Mouse (Mus musculus) heart, adult 9 months (tissue): ENCODE data around the gene Hivep3.

ENCODE experiments used
- DNase-seq, 2 experiments: peaks; one replicate each; pipeline ENCODE4 v3.0.0; 2022; ENCODE audit warnings: low spot score in 2 of 2

Hivep3 gene

GRCm38 (mm10) chr4:120018426-120018825 lies 284.8 kb downstream of the Hivep3 start:
- no peak for DNase-seq

GRCm38 (mm10) chr4:120022392-120022791 lies 288.8 kb downstream of the Hivep3 start:
- no peak for DNase-seq

- no peak for DNase-seq
Observed at GRCm38 (mm10) chr4:120023221-120023840, 289.7 kb downstream of the Hivep3 start.

- DNase-seq = peak; percentile 32 to 51
Observed at GRCm38 (mm10) chr4:120024071-120024470, 290.5 kb downstream of the Hivep3 start.

- DNase-seq = no peak
Observed at GRCm38 (mm10) chr4:120027671-120028070, 294.1 kb downstream of the Hivep3 start.

- DNase-seq = no peak
Observed at GRCm38 (mm10) chr4:120029937-120030336, 296.4 kb downstream of the Hivep3 start.

- peak; percentile 64 to 76 for DNase-seq
Observed at GRCm38 (mm10) chr4:120032320-120032983, 298.9 kb downstream of the Hivep3 start.

GRCm38 (mm10) chr4:120032984-120033355 lies 299.4 kb downstream of the Hivep3 start:
- peak in 1 of 2 experiments; percentile 13 for DNase-seq

GRCm38 (mm10) chr4:120036294-120036693 lies 302.7 kb downstream of the Hivep3 start:
- no peak for DNase-seq

GRCm38 (mm10) chr4:120037007-120037406 lies 303.4 kb downstream of the Hivep3 start:
- DNase-seq = no peak

GRCm38 (mm10) chr4:120041520-120041919 lies 307.9 kb downstream of the Hivep3 start:
- no peak for DNase-seq

- DNase-seq = no peak
Observed at GRCm38 (mm10) chr4:120042480-120042879, 308.9 kb downstream of the Hivep3 start.

- no peak for DNase-seq
Observed at GRCm38 (mm10) chr4:120044612-120045011, 311.0 kb downstream of the Hivep3 start.

- no peak for DNase-seq
Observed at GRCm38 (mm10) chr4:120045131-120045537, 311.6 kb downstream of the Hivep3 start.

- no peak for DNase-seq
Observed at GRCm38 (mm10) chr4:120045871-120046270, 312.3 kb downstream of the Hivep3 start.

- DNase-seq = no peak
Observed at GRCm38 (mm10) chr4:120047060-120047459, 313.5 kb downstream of the Hivep3 start.

GRCm38 (mm10) chr4:120048274-120048673 lies 314.7 kb downstream of the Hivep3 start:
- no peak for DNase-seq

GRCm38 (mm10) chr4:120049857-120050256 lies 316.3 kb downstream of the Hivep3 start:
- DNase-seq = no peak

GRCm38 (mm10) chr4:120052481-120052880 lies 318.9 kb downstream of the Hivep3 start:
- DNase-seq = no peak

- no peak for DNase-seq
Observed at GRCm38 (mm10) chr4:120053026-120054005, 319.7 kb downstream of the Hivep3 start.

GRCm38 (mm10) chr4:120054145-120054544 lies 320.6 kb downstream of the Hivep3 start:
- DNase-seq = peak in 1 of 2 experiments; percentile 31

- no peak for DNase-seq
Observed at GRCm38 (mm10) chr4:120056451-120056850, 322.9 kb downstream of the Hivep3 start.
